Mouse (Mus musculus) midbrain, embryonic 12.5 days (tissue): ENCODE data around the gene Atraid. TPM values are rescaled to one million over a fixed set of nuclear protein-coding genes. Genes with fewer than 3 reads are reported as not detected.

Experiments used
- ATAC-seq: fragments of 200-750 bp; cut with Nextera tagmentation; 2 replicates; pipeline ENCODE4 v1.8.0; 2017; ENCODE audit warnings: low read depth, moderate TSS enrichment, moderate library complexity; ENCODE audit not compliant: low FRiP score
- H3K27ac ChIP-seq: fragments of 300-500 bp; sonication (generic); replicated peaks from 2 replicates; pipeline ENCODE4 v1.5.1; 2016; ENCODE audit warnings: mild to moderate bottlenecking
- H3K27me3 ChIP-seq: fragments of 300-500 bp; sonication (generic); 2 replicates; pipeline ENCODE4 v1.6.1; 2016; ENCODE audit warnings: mild to moderate bottlenecking
- H3K36me3 ChIP-seq: fragments of 300-500 bp; sonication (generic); 2 replicates; pipeline ENCODE4 v1.6.1; 2016
- H3K4me1 ChIP-seq: fragments of 300-500 bp; sonication (generic); 2 replicates; pipeline ENCODE4 v1.6.1; 2016
- H3K4me2 ChIP-seq: fragments of 300-500 bp; sonication (generic); replicated peaks from 2 replicates; pipeline ENCODE4 v1.6.1; 2016; ENCODE audit warnings: mild to moderate bottlenecking, moderate library complexity
- H3K4me3 ChIP-seq: fragments of 300-500 bp; sonication (generic); 2 replicates; pipeline ENCODE4 v1.5.1; 2016; ENCODE audit warnings: mild to moderate bottlenecking
- H3K9ac ChIP-seq: fragments of 300-500 bp; sonication (generic); replicated peaks from 2 replicates; pipeline ENCODE4 v1.6.1; 2016; ENCODE audit warnings: mild to moderate bottlenecking, moderate library complexity
- H3K9me3 ChIP-seq: fragments of 300-500 bp; sonication (generic); 2 replicates; pipeline ENCODE4 v1.6.1; 2016; ENCODE audit warnings: mild to moderate bottlenecking
- WGBS: fragments of 180-500 bp; shearing (Covaris S2); methylation state at CpG from one replicate; pipeline ENCODE4 v1.1.7; 2016; 5-methylcytosine and 5-hydroxymethylcytosine counted together
- polyA plus RNA-seq: library from polyadenylated mRNA; unstranded; fragments of >200 nt; fragmentation: Nextera tagmentation; extraction: Ambion mirVana; gene quantifications from 2 replicates; pipeline ENCODE4 v1.2.1, GENCODE M21; 2016

Atraid gene
- polyA plus RNA-seq, 1 experiment from 2014 or later, result 117 TPM

- Histone ChIP-seq H3K4me3 (peak overlapping the region; percentile 67), H3K9me3 (no peaks in the 10 kb centered on the region), H3K4me1 (peaks cover 21% of the 10 kb centered on the region), H3K4me2 (peak overlapping the region; percentile 85), H3K36me3 (peaks cover 36% of the 10 kb centered on the region), H3K27ac (no peak overlapping the region; the same call in 1 of the 2 replicates), H3K9ac (peak overlapping the region; percentile 75), H3K27me3 (no peaks in the 10 kb centered on the region)
- peak; percentile 35 for ATAC-seq
- WGBS, result 21% methylated on average over 19 of the region's 19 CpGs
These were observed 7.4 kb downstream of the Atraid start for GRCm38 (mm10) chr5:31055216-31056140.

GRCm38 (mm10) chr5:31069810-31070209 lies 21.7 kb downstream of the Atraid start:
- H3K4me3 ChIP-seq, result no peak overlapping the region
- WGBS, result 95% methylated on average over 3 of the region's 3 CpGs
- peaks cover 95% of the 10 kb centered on the region for H3K36me3 ChIP-seq

GRCm38 (mm10) chr5:31071059-31071458 lies 22.9 kb downstream of the Atraid start:
- no peak overlapping the region for H3K27ac ChIP-seq
- no peak overlapping the region for H3K4me2 ChIP-seq
- H3K9ac ChIP-seq, result no peak overlapping the region
- peaks cover 100% of the 10 kb centered on the region for H3K36me3 ChIP-seq
- H3K9me3 ChIP-seq, result no peaks in the 10 kb centered on the region
- H3K4me3 ChIP-seq, result no peak overlapping the region
- no peaks in the 10 kb centered on the region for H3K27me3 ChIP-seq
- no peak for ATAC-seq
- WGBS, result 88% methylated on average over 2 of the region's 2 CpGs
- H3K4me1 ChIP-seq, result no peaks in the 10 kb centered on the region

More at GRCm38 (mm10) chr5:31069810-31070209, 21.7 kb downstream of the Atraid start:
- Histone ChIP-seq H3K9ac (no peak overlapping the region), H3K4me1 (no peaks in the 10 kb centered on the region), H3K27me3 (no peaks in the 10 kb centered on the region), H3K4me2 (no peak overlapping the region), H3K27ac (no peak overlapping the region), H3K9me3 (no peaks in the 10 kb centered on the region)
- ATAC-seq, result no peak

- no peak for ATAC-seq
These were observed 23.7 kb downstream of the Atraid start for GRCm38 (mm10) chr5:31071821-31072220.

GRCm38 (mm10) chr5:31073176-31073575 lies 25.1 kb downstream of the Atraid start:
- no peaks in the 10 kb centered on the region for H3K27me3 ChIP-seq
- H3K9me3 ChIP-seq, result no peaks in the 10 kb centered on the region
- H3K4me1 ChIP-seq, result no peaks in the 10 kb centered on the region
- ATAC-seq, result no peak
- H3K4me2 ChIP-seq, result no peak overlapping the region
- H3K36me3 ChIP-seq, result peaks cover 100% of the 10 kb centered on the region
- 94% methylated on average over 12 of the region's 12 CpGs for WGBS
- no peak overlapping the region for H3K9ac ChIP-seq
- H3K27ac ChIP-seq, result no peak overlapping the region
- H3K4me3 ChIP-seq, result no peak overlapping the region

More at GRCm38 (mm10) chr5:31071821-31072220, 23.7 kb downstream of the Atraid start:
- Histone ChIP-seq H3K9ac (no peak overlapping the region), H3K27ac (no peak overlapping the region), H3K9me3 (no peaks in the 10 kb centered on the region), H3K4me2 (no peak overlapping the region), H3K4me3 (no peak overlapping the region), H3K27me3 (no peaks in the 10 kb centered on the region), H3K36me3 (peaks cover 100% of the 10 kb centered on the region), H3K4me1 (no peaks in the 10 kb centered on the region)
- WGBS, result 93% methylated on average over 11 of the region's 11 CpGs

- no peak overlapping the region for H3K27ac ChIP-seq
- WGBS, result 89% methylated on average over 13 of the region's 13 CpGs
- no peak overlapping the region for H3K9ac ChIP-seq
- no peak for ATAC-seq
- no peaks in the 10 kb centered on the region for H3K27me3 ChIP-seq
- H3K9me3 ChIP-seq, result no peaks in the 10 kb centered on the region
- no peak overlapping the region for H3K4me3 ChIP-seq
- H3K36me3 ChIP-seq, result peaks cover 76% of the 10 kb centered on the region
- H3K4me1 ChIP-seq, result no peaks in the 10 kb centered on the region
- no peak overlapping the region for H3K4me2 ChIP-seq
These were observed 28.2 kb downstream of the Atraid start for GRCm38 (mm10) chr5:31076346-31076745.

- no peak overlapping the region for H3K4me3 ChIP-seq
- no peak overlapping the region for H3K4me2 ChIP-seq
- no peak for ATAC-seq
- H3K9me3 ChIP-seq, result no peaks in the 10 kb centered on the region
- no peak overlapping the region; the same call in 1 of the 2 replicates for H3K27ac ChIP-seq
- no peaks in the 10 kb centered on the region for H3K27me3 ChIP-seq
- no peak overlapping the region for H3K9ac ChIP-seq
- WGBS, result 86% methylated on average over 13 of the region's 13 CpGs
- H3K4me1 ChIP-seq, result peaks cover 18% of the 10 kb centered on the region; the same call in 1 of the 2 replicates
- peaks cover 37% of the 10 kb centered on the region for H3K36me3 ChIP-seq
These were observed 32.1 kb downstream of the Atraid start for GRCm38 (mm10) chr5:31080059-31080794.

- WGBS, result 90% methylated on average over 3 of the region's 3 CpGs
- Histone ChIP-seq H3K27ac (no peak overlapping the region), H3K4me1 (peaks cover 18% of the 10 kb centered on the region; the same call in 1 of the 2 replicates), H3K9ac (no peak overlapping the region), H3K36me3 (peaks cover 31% of the 10 kb centered on the region), H3K27me3 (0 out of 2 replicates have a peak, but pooled peaks cover 1% of the 10 kb centered on the region), H3K4me3 (no peak overlapping the region), H3K9me3 (no peaks in the 10 kb centered on the region), H3K4me2 (no peak overlapping the region)
- ATAC-seq, result no peak
These were observed 32.7 kb downstream of the Atraid start for GRCm38 (mm10) chr5:31080795-31081164.

- Histone ChIP-seq H3K9me3 (no peaks in the 10 kb centered on the region), H3K9ac (no peak overlapping the region), H3K4me2 (no peak overlapping the region), H3K4me1 (peaks cover 18% of the 10 kb centered on the region; the same call in 1 of the 2 replicates), H3K27ac (no peak overlapping the region), H3K36me3 (peaks cover 25% of the 10 kb centered on the region), H3K27me3 (peaks cover 7% of the 10 kb centered on the region; the same call in 1 of the 2 replicates), H3K4me3 (no peak overlapping the region)
- 70% methylated on average over 3 of the region's 3 CpGs for WGBS
- ATAC-seq, result no peak
These were observed 33.3 kb downstream of the Atraid start for GRCm38 (mm10) chr5:31081386-31081785.

GRCm38 (mm10) chr5:31082355-31082754 lies 34.2 kb downstream of the Atraid start:
- Histone ChIP-seq H3K27me3 (peaks cover 11% of the 10 kb centered on the region; the same call in 1 of the 2 replicates), H3K4me1 (peaks cover 21% of the 10 kb centered on the region; the same call in 1 of the 2 replicates), H3K9ac (no peak overlapping the region), H3K9me3 (no peaks in the 10 kb centered on the region), H3K4me3 (no peak overlapping the region), H3K4me2 (no peak overlapping the region; the same call in 1 of the 2 replicates), H3K36me3 (peaks cover 16% of the 10 kb centered on the region), H3K27ac (peak overlapping the region; percentile 77)
- WGBS, result 11% methylated on average over 5 of the region's 5 CpGs
- no peak for ATAC-seq

- Histone ChIP-seq H3K27me3 (peaks cover 16% of the 10 kb centered on the region; the same call in 1 of the 2 replicates), H3K9me3 (no peaks in the 10 kb centered on the region), H3K9ac (no peak overlapping the region), H3K27ac (peak overlapping the region; percentile 77), H3K4me2 (peak overlapping the region; percentile 10), H3K4me3 (no peak overlapping the region), H3K4me1 (peaks cover 21% of the 10 kb centered on the region; the same call in 1 of the 2 replicates), H3K36me3 (peaks cover 8% of the 10 kb centered on the region)
- 38% methylated on average over 12 of the region's 12 CpGs for WGBS
- peak; percentile 42; the same call in 1 of the 2 replicates for ATAC-seq
These were observed 35.0 kb downstream of the Atraid start for GRCm38 (mm10) chr5:31082935-31083625.
